Mouse (Mus musculus) regulatory T cell (primary cell): ENCODE results near the gene 1700017D01Rik.
"Not testable (repeated sequence)": the region's sequence is repeated elsewhere in the genome, so short reads cannot be mapped to it uniquely, and the experiment has no call there.

Experiments
- in situ Hi-C: fragments of 300-600 bp; cut with MboI, MseI; formaldehyde crosslinking; loops from one replicate; pipeline ENCODE4 v1.15.1; 2025; ENCODE audit warnings: high pct_unique_total_duplicates

Gene 1700017D01Rik

DNA sequence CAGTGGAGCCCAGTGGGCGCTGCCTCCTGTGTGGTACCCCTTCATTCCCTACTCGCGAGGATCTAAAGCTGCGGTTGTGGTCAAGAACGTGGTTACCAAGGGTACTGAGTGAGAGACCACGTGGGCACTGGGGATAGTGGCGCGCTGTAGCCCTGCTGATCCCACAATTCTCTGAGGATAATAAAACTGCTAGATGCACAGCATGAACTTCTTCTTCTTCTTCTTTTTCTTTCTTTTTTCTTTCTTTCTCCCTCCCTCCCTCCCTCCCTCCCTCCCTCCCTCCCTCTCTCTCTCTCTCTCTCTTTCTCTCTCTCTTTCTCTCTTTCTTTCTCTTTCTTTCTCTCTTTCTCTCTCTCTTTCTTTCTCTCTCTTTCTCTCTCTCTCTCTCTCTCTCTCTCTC is at the start of gene 1700017D01Rik:
Gene 1700017D01Rik (minus strand): TSS at position 101 of the 400 bp plus-strand sequence.
- in situ Hi-C loops, result not testable (repeated sequence)

DNA sequence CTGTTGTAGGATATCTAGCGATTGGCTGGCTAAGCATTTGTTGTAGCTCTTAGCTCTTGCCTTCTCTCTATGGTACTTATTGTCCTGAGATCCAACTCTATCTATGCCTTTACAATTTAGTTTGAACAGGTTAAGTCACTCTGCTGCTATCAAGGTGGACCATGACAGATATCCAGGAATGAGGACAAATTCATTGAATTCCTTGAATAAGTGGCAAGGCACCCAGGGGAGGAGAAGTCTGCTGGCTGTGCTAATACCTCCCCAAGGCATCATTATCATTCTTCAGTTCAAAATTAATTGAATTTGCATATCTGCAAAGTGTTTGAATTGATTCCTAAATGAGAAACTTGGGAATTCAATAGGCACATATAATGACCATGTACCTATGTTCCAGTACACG is 46.8 kb upstream of the 1700017D01Rik start:
- in situ Hi-C loops, result no loop called here

DNA sequence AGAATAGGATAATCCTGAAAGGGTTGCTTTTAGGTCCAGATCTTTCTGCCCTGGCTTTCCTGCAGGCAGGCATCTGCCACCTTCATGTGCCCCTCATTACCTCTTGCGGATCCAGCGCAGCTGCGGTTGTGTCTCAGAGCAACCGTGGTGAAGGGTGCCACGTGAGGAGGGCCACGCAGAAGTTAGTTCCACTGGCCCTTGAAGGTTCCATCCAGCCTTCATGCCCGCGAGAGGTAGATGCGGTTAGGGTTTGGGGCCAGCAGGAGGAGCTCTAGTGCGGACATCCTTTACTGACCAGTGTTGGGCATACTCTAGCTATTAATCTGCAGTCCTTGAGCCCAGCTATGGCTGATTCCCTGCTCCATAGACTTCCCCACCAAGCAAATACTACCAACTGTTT is 34.5 kb upstream of the 1700017D01Rik start, which contains the start of gene 1700025F22Rik:
Gene 1700025F22Rik (minus strand): TSS at position 149 of the 400 bp plus-strand sequence.
- in situ Hi-C loops, result no loop called here

DNA sequence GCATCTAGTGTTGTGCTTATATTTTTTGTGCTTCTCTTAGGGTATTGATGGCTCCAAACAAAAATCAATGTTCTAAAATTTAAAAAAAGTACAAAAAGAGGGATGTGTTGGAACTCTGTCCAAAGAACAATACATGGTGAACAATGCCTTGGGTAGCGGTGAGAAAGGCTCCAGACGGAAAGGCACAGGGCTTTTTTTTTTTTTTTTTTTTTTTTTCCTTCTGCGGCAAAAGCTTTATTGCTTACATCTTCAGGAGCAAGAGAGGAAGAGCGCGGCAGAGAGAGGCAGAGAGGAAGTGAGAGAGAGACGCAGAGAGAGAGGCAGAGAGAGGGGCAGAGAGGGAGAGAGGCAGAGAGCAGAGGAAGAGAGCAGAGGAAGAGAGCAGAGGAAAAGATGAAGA is 27.2 kb upstream of the 1700017D01Rik start:
- in situ Hi-C loops, result not testable (repeated sequence)

DNA sequence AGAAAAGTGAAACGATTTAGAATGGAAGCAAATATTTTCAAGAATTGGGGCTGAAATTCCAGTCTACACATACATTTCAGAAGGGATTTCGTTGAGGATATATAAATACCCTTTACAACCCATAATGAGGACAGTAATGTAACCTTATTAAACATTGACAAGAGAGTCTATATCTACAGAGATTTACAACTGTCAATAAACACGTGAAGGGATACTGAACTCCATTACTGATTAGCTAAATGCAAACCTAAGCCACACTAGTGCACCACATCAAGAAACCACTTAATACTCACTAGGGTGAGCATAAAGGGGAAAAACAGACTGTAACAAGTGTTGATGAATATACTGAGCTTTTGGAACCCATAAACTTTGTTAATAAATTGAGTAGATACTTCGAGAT is 4.7 kb upstream of the 1700017D01Rik start:
- in situ Hi-C loops, result no loop called here

DNA sequence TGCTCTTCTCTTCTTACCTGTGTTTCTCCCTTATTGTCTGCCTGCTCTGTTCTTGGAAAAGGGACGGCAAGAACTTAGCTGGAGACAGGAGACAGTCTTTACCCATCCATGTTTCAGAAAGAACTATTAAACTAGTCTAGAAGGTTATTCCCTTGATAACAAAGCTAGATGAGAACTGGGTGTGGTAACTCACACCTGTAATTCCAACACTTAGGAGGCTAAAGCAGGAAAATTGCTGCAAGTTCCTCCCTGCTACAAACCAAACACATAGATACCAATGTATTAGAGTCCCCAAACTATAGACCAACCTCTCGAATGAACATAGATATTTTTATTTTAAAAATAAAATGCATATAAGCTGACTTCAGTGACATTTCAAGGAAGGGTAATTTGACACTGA is 4.2 kb upstream of the 1700017D01Rik start:
- in situ Hi-C loops, result no loop called here

GRCm38 (mm10) chr19:11129702-11130101 is 974 bp downstream of the 1700017D01Rik start:
- in situ Hi-C loops, result loop anchor here (10.0 kb wide), 1 partner anchor 85 kb away; no protein-coding TSS in a partner anchor

- in situ Hi-C loops, result loop anchor here (10.0 kb wide), 1 partner anchor 76 kb away; no protein-coding TSS in a partner anchor
Measured at GRCm38 (mm10) chr19:11121016-11121420, 9.7 kb downstream of the 1700017D01Rik start.

DNA sequence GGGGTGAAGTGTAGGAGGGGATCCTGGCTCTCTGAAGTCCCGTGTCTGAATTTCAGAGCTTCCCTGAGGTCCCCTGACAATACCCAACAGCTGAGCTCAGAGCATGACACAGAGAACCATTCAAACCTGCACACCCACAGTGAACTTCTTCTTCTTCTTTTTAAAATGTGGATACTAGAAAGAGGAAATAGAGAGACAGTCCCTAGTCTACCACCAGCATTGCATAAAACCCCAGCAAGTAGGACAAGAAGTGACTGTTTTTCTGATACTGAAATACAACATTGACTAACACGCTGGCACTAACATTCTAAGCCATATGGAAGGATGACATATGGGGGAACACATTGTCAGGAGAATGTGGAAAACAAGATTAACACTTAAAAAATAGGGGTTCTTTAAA is 11.3 kb downstream of the 1700017D01Rik start:
- in situ Hi-C loops, result no loop called here

GRCm38 (mm10) chr19:11107746-11108145 is 22.9 kb downstream of the 1700017D01Rik start:
- in situ Hi-C loops, result no loop called here

DNA sequence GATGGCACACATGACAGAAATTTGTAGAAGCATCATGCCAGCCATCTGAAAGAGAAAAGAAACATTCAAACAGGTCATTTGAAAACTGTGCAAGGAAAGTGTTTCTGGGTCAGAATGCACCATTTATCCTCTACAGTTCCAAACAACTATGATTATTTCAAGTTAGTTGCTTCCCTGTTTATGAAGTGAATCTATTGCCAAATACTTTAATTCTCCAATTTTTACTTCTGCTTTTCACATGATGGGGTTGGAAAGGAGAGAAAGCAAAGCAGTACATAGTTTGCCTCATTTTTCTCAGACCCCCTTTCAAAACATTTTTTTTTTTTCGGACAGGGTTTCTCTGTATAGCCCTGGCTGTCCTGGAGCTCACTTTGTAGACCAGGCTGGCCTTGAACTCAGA is 28.8 kb downstream of the 1700017D01Rik start:
- in situ Hi-C loops, result no loop called here

- in situ Hi-C loops, result no loop called here
Measured at GRCm38 (mm10) chr19:11098401-11098800, 32.3 kb downstream of the 1700017D01Rik start.

DNA sequence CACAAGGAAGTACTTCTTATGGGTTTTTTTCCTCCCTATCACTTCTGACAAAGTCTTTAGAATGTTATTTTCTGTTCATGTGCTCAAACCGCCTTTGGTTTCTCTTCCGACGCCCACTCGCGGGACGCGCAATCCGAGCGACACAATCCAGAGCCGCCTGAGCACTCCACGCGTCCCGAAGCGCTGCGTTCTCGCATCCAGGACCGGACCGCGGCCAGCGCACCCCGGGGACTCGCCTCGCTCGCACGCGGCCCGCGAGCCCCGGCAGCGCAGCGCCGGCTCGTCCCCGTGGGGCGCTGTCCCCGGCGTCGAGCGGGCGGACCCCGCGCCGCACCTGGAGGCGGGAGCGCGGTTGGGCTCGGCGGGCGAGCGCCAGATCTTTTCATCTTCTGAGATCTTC is 38.5 kb downstream of the 1700017D01Rik start:
- in situ Hi-C loops, result not testable (repeated sequence)

- in situ Hi-C loops, result no loop called here
Measured at GRCm38 (mm10) chr19:11080934-11081333, 49.7 kb downstream of the 1700017D01Rik start, which contains the start of gene Ms4a8a. TSS of gene Ms4a8a (minus strand) at chr19:11081102.

DNA sequence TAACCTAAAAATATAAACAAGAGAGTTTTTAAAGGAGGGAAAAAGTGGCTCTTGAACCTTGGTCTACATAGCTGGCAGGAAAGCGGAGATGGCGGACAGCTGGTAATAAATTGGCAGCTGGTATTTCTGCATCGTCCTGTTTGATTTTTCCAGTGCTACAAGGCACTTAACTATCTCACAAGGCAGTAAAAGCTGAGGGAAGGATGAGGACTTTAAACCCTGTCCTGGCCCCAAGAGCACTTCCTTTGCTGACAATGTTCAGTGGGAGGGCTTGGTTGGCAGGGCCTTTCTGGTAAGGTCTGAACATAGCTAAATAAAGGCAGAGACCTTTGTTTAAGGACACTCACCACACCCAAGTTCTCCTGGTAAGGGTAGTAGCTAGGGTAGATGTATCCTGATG is 60.3 kb downstream of the 1700017D01Rik start:
- in situ Hi-C loops, result no loop called here

GRCm38 (mm10) chr19:11065202-11065875 is 65.3 kb downstream of the 1700017D01Rik start:
- in situ Hi-C loops, result no loop called here

DNA sequence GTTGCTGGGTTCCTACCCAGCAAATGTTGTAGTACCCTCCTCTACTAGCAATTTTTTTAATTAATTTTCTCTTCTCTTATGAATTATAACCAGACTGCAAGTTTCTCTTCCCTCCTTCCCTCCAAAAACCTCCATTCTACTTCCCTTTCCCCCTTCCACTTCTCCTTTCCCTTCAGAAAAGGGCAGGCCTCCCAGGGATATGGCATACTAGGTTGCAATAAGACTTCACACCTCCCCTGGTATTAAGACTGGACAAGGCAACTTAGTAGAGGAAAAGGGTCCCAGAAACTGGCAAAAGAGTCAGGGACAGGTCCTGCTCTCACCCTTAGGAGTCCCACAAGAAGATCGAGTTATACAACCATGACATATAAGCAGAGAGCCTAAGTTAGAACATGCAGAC is 69.8 kb downstream of the 1700017D01Rik start:
- in situ Hi-C loops, result no loop called here

GRCm38 (mm10) chr19:11059967-11060366 is 70.7 kb downstream of the 1700017D01Rik start:
- in situ Hi-C loops, result no loop called here

DNA sequence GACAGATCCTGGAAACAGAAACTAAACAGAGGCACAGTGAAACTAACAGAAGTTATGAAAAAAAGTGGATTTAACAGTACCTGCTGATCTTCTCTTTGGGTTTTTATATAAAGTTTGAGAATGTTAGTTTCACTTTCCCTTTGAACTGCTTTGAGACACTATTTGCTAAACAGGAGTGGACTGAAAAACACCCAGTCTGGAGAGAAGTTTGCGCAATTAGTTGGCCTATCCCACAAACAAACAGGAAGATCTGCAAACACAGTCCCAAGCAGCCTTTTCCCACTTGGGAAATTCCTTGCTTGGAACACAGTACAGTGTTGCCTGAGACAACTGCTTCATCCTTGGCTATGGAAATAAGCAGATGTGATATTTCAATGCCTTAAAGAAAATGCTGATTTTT is 75.0 kb downstream of the 1700017D01Rik start:
- in situ Hi-C loops, result not testable (repeated sequence)

- in situ Hi-C loops, result no loop called here
Measured at GRCm38 (mm10) chr19:11053277-11053676, 77.4 kb downstream of the 1700017D01Rik start.

DNA sequence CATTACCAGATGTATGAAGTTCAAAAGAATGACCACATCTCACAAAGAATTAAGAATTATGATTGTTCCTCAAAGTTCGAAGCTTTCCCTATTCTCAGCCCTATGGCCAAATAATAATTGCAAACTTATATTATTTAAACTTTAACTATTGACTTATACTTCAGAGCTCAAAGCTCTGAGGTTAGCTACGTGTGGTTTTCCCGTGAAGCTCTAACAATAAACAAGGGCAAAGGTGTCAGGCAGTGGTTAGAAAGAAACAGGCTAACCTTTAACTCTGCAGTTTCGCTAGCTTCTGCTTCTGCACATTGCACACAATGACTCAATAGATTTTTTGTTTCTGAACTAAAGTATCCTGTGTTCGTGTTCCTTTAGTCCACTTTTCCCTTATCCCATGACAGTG is 77.8 kb downstream of the 1700017D01Rik start:
- in situ Hi-C loops, result no loop called here

GRCm38 (mm10) chr19:11050286-11050685 is 80.4 kb downstream of the 1700017D01Rik start:
- in situ Hi-C loops, result no loop called here

GRCm38 (mm10) chr19:11049426-11049825 is 81.2 kb downstream of the 1700017D01Rik start:
- in situ Hi-C loops, result loop anchor here (10.0 kb wide), 1 partner anchor 75 kb away; no protein-coding TSS in a partner anchor
